Mouse (Mus musculus): ENCODE data around the gene Iqschfp. TPM values are rescaled to one million over a fixed set of nuclear protein-coding genes. Genes with fewer than 3 reads are reported as not detected.

Iqschfp gene
- polyA plus RNA-seq, 1 experiment from 2014 or later, result 0.12 TPM

- no peaks in the 10 kb centered on the region for H3K9me3 ChIP-seq
- H3K4me3 ChIP-seq, result no peak overlapping the region
- no peaks in the 10 kb centered on the region for H3K36me3 ChIP-seq
- H3K4me1 ChIP-seq (replicated peaks), result no peaks in the 10 kb centered on the region
- WGBS, result 64% methylated on average over 4 of the region's 4 CpGs
- DNase-seq (ENCODE audit: low spot score), result no peak
- no peaks in the 10 kb centered on the region for H3K27me3 ChIP-seq (ENCODE audit: insufficient read depth, poor library complexity, severe bottlenecking)
- H3K27ac ChIP-seq, result no peak overlapping the region
Measured at GRCm38 (mm10) chr3:68526416-68526815, 634.4 kb downstream of the Iqschfp start.

- WGBS, result 68% methylated on average over 4 of the region's 4 CpGs
- no peaks in the 10 kb centered on the region for H3K27me3 ChIP-seq (ENCODE audit: insufficient read depth, poor library complexity, severe bottlenecking)
- no peaks in the 10 kb centered on the region for H3K36me3 ChIP-seq
- no peaks in the 10 kb centered on the region for H3K4me1 ChIP-seq (replicated peaks)
- no peak overlapping the region for H3K4me3 ChIP-seq
- H3K9me3 ChIP-seq, result no peaks in the 10 kb centered on the region
- no peak overlapping the region for H3K27ac ChIP-seq
- no peak for DNase-seq (ENCODE audit: low spot score)
Measured at GRCm38 (mm10) chr3:68527182-68527581, 635.1 kb downstream of the Iqschfp start.

GRCm38 (mm10) chr3:68531908-68532307, 639.9 kb downstream of the Iqschfp start:
- no peak for DNase-seq (ENCODE audit: low spot score)
- no peak overlapping the region for H3K27ac ChIP-seq
- H3K27me3 ChIP-seq (ENCODE audit: insufficient read depth, poor library complexity, severe bottlenecking), result no peaks in the 10 kb centered on the region
- whole genome bisulfite sequencing, result 87% methylated on average over 4 of the region's 4 CpGs
- H3K36me3 ChIP-seq, result 0 out of 2 replicates have a peak, but pooled peaks cover 2% of the 10 kb centered on the region
- H3K9me3 ChIP-seq, result peaks cover 9% of the 10 kb centered on the region; the same call in 1 of the 2 replicates
- H3K4me1 ChIP-seq (replicated peaks), result peaks cover 9% of the 10 kb centered on the region; the same call in 1 of the 2 replicates
- no peak overlapping the region for H3K4me3 ChIP-seq

- H3K9me3 ChIP-seq, result peaks cover 10% of the 10 kb centered on the region; the same call in 1 of the 2 replicates
- H3K36me3 ChIP-seq, result 0 out of 2 replicates have a peak, but pooled peaks cover 5% of the 10 kb centered on the region
- 16% methylated on average over 7 of the region's 7 CpGs for WGBS
- no peak overlapping the region for H3K27ac ChIP-seq
- no peak overlapping the region for H3K4me3 ChIP-seq
- DNase-seq (ENCODE audit: low spot score), result no peak
- H3K4me1 ChIP-seq (replicated peaks), result peaks cover 9% of the 10 kb centered on the region; the same call in 1 of the 2 replicates
- no peaks in the 10 kb centered on the region for H3K27me3 ChIP-seq (ENCODE audit: insufficient read depth, poor library complexity, severe bottlenecking)
Measured at GRCm38 (mm10) chr3:68534571-68535051, 642.6 kb downstream of the Iqschfp start.

- H3K36me3 ChIP-seq, result 0 out of 2 replicates have a peak, but pooled peaks cover 5% of the 10 kb centered on the region
- WGBS, result 80% methylated on average over 7 of the region's 7 CpGs
- no peak overlapping the region for H3K27ac ChIP-seq
- H3K4me1 ChIP-seq (replicated peaks), result peaks cover 9% of the 10 kb centered on the region; the same call in 1 of the 2 replicates
- DNase-seq (ENCODE audit: low spot score), result no peak
- no peak overlapping the region for H3K4me3 ChIP-seq
- H3K9me3 ChIP-seq, result peaks cover 10% of the 10 kb centered on the region; the same call in 1 of the 2 replicates
- no peaks in the 10 kb centered on the region for H3K27me3 ChIP-seq (ENCODE audit: insufficient read depth, poor library complexity, severe bottlenecking)
Measured at GRCm38 (mm10) chr3:68535160-68535728, 643.2 kb downstream of the Iqschfp start.

GRCm38 (mm10) chr3:68536071-68536470, 644.0 kb downstream of the Iqschfp start:
- 42% methylated on average over 3 of the region's 3 CpGs for WGBS
- DNase-seq (ENCODE audit: low spot score), result no peak
- Histone ChIP-seq H3K36me3 (0 out of 2 replicates have a peak, but pooled peaks cover 5% of the 10 kb centered on the region), H3K9me3 (peaks cover 10% of the 10 kb centered on the region; the same call in 1 of the 2 replicates), H3K4me3 (no peak overlapping the region), H3K27me3 (ENCODE audit: insufficient read depth, poor library complexity, severe bottlenecking) (no peaks in the 10 kb centered on the region), H3K27ac (0 out of 2 replicates have a peak overlapping the region, but pooled peaks have one; percentile 40), H3K4me1 (replicated peaks) (peaks cover 9% of the 10 kb centered on the region; the same call in 1 of the 2 replicates)

GRCm38 (mm10) chr3:68541688-68542087, 649.7 kb downstream of the Iqschfp start:
- Histone ChIP-seq H3K27me3 (ENCODE audit: insufficient read depth, poor library complexity, severe bottlenecking) (no peaks in the 10 kb centered on the region), H3K4me3 (no peak overlapping the region), H3K9me3 (peaks cover 3% of the 10 kb centered on the region; the same call in 1 of the 2 replicates), H3K4me1 (replicated peaks) (peaks cover 21% of the 10 kb centered on the region), H3K27ac (no peak overlapping the region), H3K36me3 (0 out of 2 replicates have a peak, but pooled peaks cover 5% of the 10 kb centered on the region)
- no peak for DNase-seq (ENCODE audit: low spot score)
- WGBS, result 88% methylated on average over 8 of the region's 8 CpGs

- H3K4me1 ChIP-seq (replicated peaks), result peaks cover 21% of the 10 kb centered on the region
- peak overlapping the region; percentile 77; the same call in 1 of the 2 replicates for H3K27ac ChIP-seq
- H3K27me3 ChIP-seq (ENCODE audit: insufficient read depth, poor library complexity, severe bottlenecking), result no peaks in the 10 kb centered on the region
- 3% methylated on average over 7 of the region's 7 CpGs for WGBS
- no peaks in the 10 kb centered on the region for H3K36me3 ChIP-seq
- DNase-seq (ENCODE audit: low spot score), result peak; percentile 53
- H3K9me3 ChIP-seq, result no peaks in the 10 kb centered on the region
- peak overlapping the region; percentile 42 for H3K4me3 ChIP-seq
Measured at GRCm38 (mm10) chr3:68542944-68543501, 651.0 kb downstream of the Iqschfp start.

GRCm38 (mm10) chr3:68544811-68545210, 652.8 kb downstream of the Iqschfp start:
- DNase-seq (ENCODE audit: low spot score), result no peak
- Histone ChIP-seq H3K4me3 (no peak overlapping the region), H3K36me3 (no peaks in the 10 kb centered on the region), H3K27ac (no peak overlapping the region), H3K9me3 (no peaks in the 10 kb centered on the region), H3K27me3 (ENCODE audit: insufficient read depth, poor library complexity, severe bottlenecking) (no peaks in the 10 kb centered on the region), H3K4me1 (replicated peaks) (peaks cover 24% of the 10 kb centered on the region)
- 58% methylated on average over 7 of the region's 7 CpGs for WGBS

GRCm38 (mm10) chr3:68545898-68546297, 653.9 kb downstream of the Iqschfp start:
- Histone ChIP-seq H3K4me1 (replicated peaks) (peaks cover 30% of the 10 kb centered on the region), H3K27me3 (ENCODE audit: insufficient read depth, poor library complexity, severe bottlenecking) (no peaks in the 10 kb centered on the region), H3K4me3 (no peak overlapping the region), H3K36me3 (no peaks in the 10 kb centered on the region), H3K9me3 (no peaks in the 10 kb centered on the region), H3K27ac (peak overlapping the region; percentile 56; the same call in 1 of the 2 replicates)
- no peak for DNase-seq (ENCODE audit: low spot score)
- WGBS, result 54% methylated on average over 6 of the region's 6 CpGs

- no peak overlapping the region for H3K27ac ChIP-seq
- H3K4me1 ChIP-seq (replicated peaks), result peaks cover 8% of the 10 kb centered on the region
- H3K4me3 ChIP-seq, result no peak overlapping the region
- H3K36me3 ChIP-seq, result no peaks in the 10 kb centered on the region
- H3K9me3 ChIP-seq, result no peaks in the 10 kb centered on the region
- DNase-seq (ENCODE audit: low spot score), result no peak
- 83% methylated on average over 4 of the region's 4 CpGs for WGBS
- H3K27me3 ChIP-seq (ENCODE audit: insufficient read depth, poor library complexity, severe bottlenecking), result no peaks in the 10 kb centered on the region
Measured at GRCm38 (mm10) chr3:68555087-68555662, 663.1 kb downstream of the Iqschfp start.

GRCm38 (mm10) chr3:68556891-68557290, 664.9 kb downstream of the Iqschfp start:
- Histone ChIP-seq H3K4me3 (no peak overlapping the region), H3K36me3 (no peaks in the 10 kb centered on the region), H3K4me1 (replicated peaks) (0 out of 2 replicates have a peak, but pooled peaks cover 5% of the 10 kb centered on the region), H3K27ac (no peak overlapping the region), H3K27me3 (ENCODE audit: insufficient read depth, poor library complexity, severe bottlenecking) (no peaks in the 10 kb centered on the region), H3K9me3 (no peaks in the 10 kb centered on the region)
- WGBS, result 93% methylated on average over 9 of the region's 9 CpGs
- DNase-seq (ENCODE audit: low spot score), result no peak

GRCm38 (mm10) chr3:68558744-68559143, 666.7 kb downstream of the Iqschfp start:
- WGBS, result 83% methylated on average over 6 of the region's 6 CpGs

More at GRCm38 (mm10) chr3:68558744-68559143, 666.7 kb downstream of the Iqschfp start:
- Histone ChIP-seq H3K27me3 (ENCODE audit: insufficient read depth, poor library complexity, severe bottlenecking) (no peaks in the 10 kb centered on the region), H3K4me3 (no peak overlapping the region), H3K4me1 (replicated peaks) (0 out of 2 replicates have a peak, but pooled peaks cover 5% of the 10 kb centered on the region), H3K36me3 (no peaks in the 10 kb centered on the region), H3K9me3 (no peaks in the 10 kb centered on the region), H3K27ac (no peak overlapping the region)
- DNase-seq (ENCODE audit: low spot score), result no peak
